Mouse (Mus musculus): ENCODE results near the gene Nkiras1. TPM values are rescaled to one million over a fixed set of nuclear protein-coding genes. Genes with fewer than 3 reads are reported as not detected.

The Nkiras1 gene
- polyA plus RNA-seq, 2 experiments, result 7.0 to 8.9 TPM

DNA sequence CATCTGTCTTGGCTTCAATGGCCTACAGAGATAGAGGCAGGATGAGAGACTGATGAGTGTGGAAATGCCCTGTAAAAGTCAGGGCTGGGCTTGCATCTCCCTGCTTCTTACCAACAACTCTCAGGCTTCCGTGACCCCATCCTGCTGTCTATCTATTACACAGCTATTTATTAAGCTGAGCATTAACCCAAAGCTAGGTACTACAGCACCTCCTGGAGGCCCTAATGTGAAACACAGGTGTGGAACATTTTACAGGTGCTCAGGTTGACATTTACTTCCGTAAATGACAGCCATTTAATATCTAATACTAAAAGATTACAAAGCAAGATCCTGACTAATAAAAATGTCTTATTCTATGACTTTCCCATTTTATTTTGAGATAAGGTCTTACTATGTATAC lies 29.7 kb downstream of the Nkiras1 start:
- H3K4me1 ChIP-seq (replicated peaks; ENCODE audit: control insufficient read depth in 2 of 2, insufficient read depth in 2 of 2, low read length in 1 of 2), result no peaks in the 10 kb centered on the region
- H3K36me3 ChIP-seq (replicated peaks; ENCODE audit: control insufficient read depth, insufficient read depth, low read depth), result no peaks in the 10 kb centered on the region
- ATAC-seq (ENCODE audit: insufficient read depth) (no peak), DNase-seq (ENCODE audit: low read depth in 3 of 3, low spot score in 3 of 3) (no peak)
- no peaks in the 10 kb centered on the region for H3K27me3 ChIP-seq (ENCODE audit: control insufficient read depth, insufficient read depth, low read length)
- no peak overlapping the region for H3K4me3 ChIP-seq (ENCODE audit: insufficient read depth in 1 of 2, low read depth in 2 of 2, low read length in 2 of 2)
- WGBS (ENCODE audit: insufficient replicate concordance), result 69% methylated on average over 2 of the region's 2 CpGs
- TF ChIP-seq EP300 (IDR thresholded peaks at IDR 0.05; ENCODE audit: low read depth), result no peak
- peak; percentile 36; the same call in 1 of the 2 replicates for TF ChIP-seq CTCF (IDR thresholded peaks at IDR 0.05; ENCODE audit: low read depth)
- no peak overlapping the region for H3K27ac ChIP-seq
- no peak overlapping the region for H3K4me2 ChIP-seq (ENCODE audit: low read depth)
- H3K9ac ChIP-seq (replicated peaks), result no peak overlapping the region
- H3K9me3 ChIP-seq (ENCODE audit: control insufficient read depth, low read length), result no peaks in the 10 kb centered on the region

DNA sequence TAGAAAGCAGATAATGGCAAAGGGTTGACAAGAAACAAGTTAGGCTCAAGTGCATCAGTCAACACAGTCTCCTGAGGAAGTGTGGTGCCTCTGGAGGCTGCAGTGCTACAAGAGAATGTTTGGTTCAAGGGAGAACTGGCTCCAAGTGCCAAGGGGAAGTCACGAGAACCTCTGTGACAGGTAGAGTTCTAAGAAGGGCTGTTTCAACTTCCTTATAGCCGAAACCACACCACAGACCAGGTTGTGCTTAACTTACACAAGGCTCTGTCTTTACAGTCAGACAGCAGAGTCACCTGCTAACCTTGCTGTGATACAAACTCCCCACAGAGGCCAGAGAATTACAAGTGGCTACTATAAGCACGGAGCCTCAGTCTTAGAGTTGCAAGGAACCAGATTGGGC lies 30.7 kb downstream of the Nkiras1 start:
- DNase-seq (ENCODE audit: low read depth in 3 of 3, low spot score in 3 of 3) (no peak), ATAC-seq (ENCODE audit: insufficient read depth) (no peak)
- H3K9ac ChIP-seq (replicated peaks), result no peak overlapping the region
- H3K27me3 ChIP-seq (ENCODE audit: control insufficient read depth, insufficient read depth, low read length), result no peaks in the 10 kb centered on the region
- TF ChIP-seq CTCF (IDR thresholded peaks at IDR 0.05; ENCODE audit: low read depth) (no peak), EP300 (IDR thresholded peaks at IDR 0.05; ENCODE audit: low read depth) (no peak)
- H3K4me2 ChIP-seq (ENCODE audit: low read depth), result no peak overlapping the region
- H3K4me1 ChIP-seq (replicated peaks; ENCODE audit: control insufficient read depth in 2 of 2, insufficient read depth in 2 of 2, low read length in 1 of 2), result no peaks in the 10 kb centered on the region
- no peaks in the 10 kb centered on the region for H3K36me3 ChIP-seq (replicated peaks; ENCODE audit: control insufficient read depth, insufficient read depth, low read depth)
- no peak overlapping the region for H3K27ac ChIP-seq
- no peaks in the 10 kb centered on the region for H3K9me3 ChIP-seq (ENCODE audit: control insufficient read depth, low read length)
- 27% methylated on average over 3 of the region's 3 CpGs for WGBS (ENCODE audit: insufficient replicate concordance)
- H3K4me3 ChIP-seq (ENCODE audit: insufficient read depth in 1 of 2, low read depth in 2 of 2, low read length in 2 of 2), result no peak overlapping the region

DNA sequence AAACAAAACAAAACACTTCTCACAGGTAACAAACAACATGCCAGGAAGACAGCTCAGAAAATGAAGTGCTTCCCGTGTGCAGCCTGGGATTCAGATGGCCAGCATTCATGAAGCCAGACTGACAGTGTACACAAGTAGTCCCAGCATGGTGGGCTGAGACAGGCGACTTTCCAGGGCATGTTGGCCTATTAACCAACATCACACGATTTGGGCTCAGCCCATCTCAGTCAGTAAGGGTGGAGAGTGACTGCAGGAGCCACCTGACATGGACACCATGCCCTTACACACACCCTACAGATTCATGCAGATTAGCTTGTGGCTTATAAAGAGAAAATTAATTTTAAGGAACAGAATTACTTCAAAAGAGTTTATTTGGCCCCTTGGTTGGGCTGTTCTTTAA lies 31.8 kb downstream of the Nkiras1 start:
- WGBS (ENCODE audit: insufficient replicate concordance), result 42% methylated on average over 3 of the region's 3 CpGs
- no peak overlapping the region for H3K27ac ChIP-seq
- DNase-seq (ENCODE audit: low read depth in 3 of 3, low spot score in 3 of 3) (no peak), ATAC-seq (ENCODE audit: insufficient read depth) (no peak)
- TF ChIP-seq CTCF (IDR thresholded peaks at IDR 0.05; ENCODE audit: low read depth), result no peak
- TF ChIP-seq EP300 (IDR thresholded peaks at IDR 0.05; ENCODE audit: low read depth), result no peak
- no peaks in the 10 kb centered on the region for H3K4me1 ChIP-seq (replicated peaks; ENCODE audit: control insufficient read depth in 2 of 2, insufficient read depth in 2 of 2, low read length in 1 of 2)
- H3K4me3 ChIP-seq (ENCODE audit: insufficient read depth in 1 of 2, low read depth in 2 of 2, low read length in 2 of 2), result no peak overlapping the region
- H3K9ac ChIP-seq (replicated peaks), result no peak overlapping the region
- no peak overlapping the region for H3K4me2 ChIP-seq (ENCODE audit: low read depth)
- H3K36me3 ChIP-seq (replicated peaks; ENCODE audit: control insufficient read depth, insufficient read depth, low read depth), result no peaks in the 10 kb centered on the region
- H3K27me3 ChIP-seq (ENCODE audit: control insufficient read depth, insufficient read depth, low read length), result no peaks in the 10 kb centered on the region
- H3K9me3 ChIP-seq (ENCODE audit: control insufficient read depth, low read length), result no peaks in the 10 kb centered on the region

DNA sequence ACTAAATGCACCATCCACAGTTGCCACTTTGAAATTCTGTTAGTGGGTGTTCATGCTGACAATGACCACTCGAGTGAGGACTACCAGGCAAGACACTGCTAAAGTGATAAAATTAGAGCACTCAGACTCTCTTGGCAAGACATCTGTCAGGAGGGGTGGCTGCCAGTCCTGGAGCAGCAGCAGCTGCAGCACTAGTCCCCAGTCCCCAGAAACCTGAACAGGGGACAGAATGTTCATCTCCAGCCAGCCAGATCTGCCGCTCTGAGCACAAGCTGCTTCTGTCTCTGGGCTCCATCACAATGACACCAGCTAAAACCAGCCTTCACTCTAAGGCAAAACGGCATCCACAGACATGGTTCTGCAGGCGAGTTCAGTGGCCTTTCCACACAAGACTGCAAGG lies 32.3 kb downstream of the Nkiras1 start:
- H3K27me3 ChIP-seq (ENCODE audit: control insufficient read depth, insufficient read depth, low read length), result no peaks in the 10 kb centered on the region
- H3K4me3 ChIP-seq (ENCODE audit: insufficient read depth in 1 of 2, low read depth in 2 of 2, low read length in 2 of 2), result no peak overlapping the region
- no peaks in the 10 kb centered on the region for H3K9me3 ChIP-seq (ENCODE audit: control insufficient read depth, low read length)
- H3K27ac ChIP-seq, result no peak overlapping the region
- no peak for TF ChIP-seq CTCF (IDR thresholded peaks at IDR 0.05; ENCODE audit: low read depth)
- TF ChIP-seq EP300 (IDR thresholded peaks at IDR 0.05; ENCODE audit: low read depth), result no peak
- H3K9ac ChIP-seq (replicated peaks), result no peak overlapping the region
- H3K4me1 ChIP-seq (replicated peaks; ENCODE audit: control insufficient read depth in 2 of 2, insufficient read depth in 2 of 2, low read length in 1 of 2), result no peaks in the 10 kb centered on the region
- WGBS (ENCODE audit: insufficient replicate concordance), result 76% methylated on average over 4 of the region's 4 CpGs
- no peak for ATAC-seq (ENCODE audit: insufficient read depth)
- H3K36me3 ChIP-seq (replicated peaks; ENCODE audit: control insufficient read depth, insufficient read depth, low read depth), result no peaks in the 10 kb centered on the region
- H3K4me2 ChIP-seq (ENCODE audit: low read depth), result no peak overlapping the region
- no peak for DNase-seq (ENCODE audit: low read depth in 3 of 3, low spot score in 3 of 3)

DNA sequence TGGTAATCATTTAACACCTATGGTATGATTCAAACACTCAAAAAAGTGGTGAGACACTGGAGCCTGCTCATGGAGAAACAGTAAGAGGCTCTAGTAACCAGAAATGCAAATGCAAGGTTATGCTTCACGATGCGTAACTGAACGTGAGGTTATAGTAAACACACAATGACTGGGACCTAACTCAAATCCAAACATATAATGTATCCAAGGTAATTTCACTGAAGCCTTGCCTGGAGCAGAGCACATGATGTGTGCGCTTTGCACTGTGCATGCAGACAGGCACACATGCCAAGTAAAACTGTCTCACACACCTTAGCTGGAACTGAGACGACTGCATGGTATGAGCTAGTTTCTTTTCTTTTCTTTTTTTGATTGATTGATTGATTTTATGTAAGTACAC lies 33.2 kb downstream of the Nkiras1 start:
- no peak overlapping the region for H3K9ac ChIP-seq (replicated peaks)
- ATAC-seq (ENCODE audit: insufficient read depth) (no peak), DNase-seq (ENCODE audit: low read depth in 3 of 3, low spot score in 3 of 3) (no peak)
- H3K9me3 ChIP-seq (ENCODE audit: control insufficient read depth, low read length), result no peaks in the 10 kb centered on the region
- 86% methylated on average over 5 of the region's 5 CpGs for WGBS (ENCODE audit: insufficient replicate concordance)
- no peak overlapping the region for H3K4me3 ChIP-seq (ENCODE audit: insufficient read depth in 1 of 2, low read depth in 2 of 2, low read length in 2 of 2)
- H3K27me3 ChIP-seq (ENCODE audit: control insufficient read depth, insufficient read depth, low read length), result no peaks in the 10 kb centered on the region
- no peaks in the 10 kb centered on the region for H3K36me3 ChIP-seq (replicated peaks; ENCODE audit: control insufficient read depth, insufficient read depth, low read depth)
- TF ChIP-seq CTCF (IDR thresholded peaks at IDR 0.05; ENCODE audit: low read depth) (no peak), EP300 (IDR thresholded peaks at IDR 0.05; ENCODE audit: low read depth) (no peak)
- no peaks in the 10 kb centered on the region for H3K4me1 ChIP-seq (replicated peaks; ENCODE audit: control insufficient read depth in 2 of 2, insufficient read depth in 2 of 2, low read length in 1 of 2)
- H3K4me2 ChIP-seq (ENCODE audit: low read depth), result no peak overlapping the region
- H3K27ac ChIP-seq, result no peak overlapping the region
